Mouse (Mus musculus) embryo, embryonic 10 days (tissue): Measurements from ENCODE around the gene Fgr.
A peak's percentile ranks its signal among the peaks of the same experiment; 100 is the strongest.

ENCODE experiments used
- DNase-seq: peaks from one replicate; pipeline ENCODE4 v3.0.0-alpha.2; 2015; ENCODE audit warnings: low spot score

The Fgr gene

DNA sequence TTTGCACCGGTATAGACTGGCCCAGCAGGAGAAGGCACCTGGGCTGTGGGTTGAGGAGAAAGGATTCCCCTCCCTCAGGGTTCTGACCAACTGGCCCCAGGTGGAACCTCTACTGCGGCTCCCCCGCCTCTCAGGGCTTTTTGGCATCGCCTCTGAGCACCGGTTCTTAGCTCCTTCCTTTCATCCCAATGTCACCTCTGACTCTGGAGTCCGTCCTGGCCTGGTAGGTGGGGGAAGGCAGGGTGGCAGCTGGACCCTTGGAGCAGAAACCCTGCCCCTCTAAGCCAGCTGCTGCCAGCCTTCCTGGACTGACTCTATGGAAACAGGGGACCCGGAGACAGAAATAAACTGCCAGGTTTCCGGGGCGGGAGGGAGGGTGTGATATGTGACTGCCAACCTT is 63.4 kb downstream of the Fgr start:
- no peak for DNase-seq

DNA sequence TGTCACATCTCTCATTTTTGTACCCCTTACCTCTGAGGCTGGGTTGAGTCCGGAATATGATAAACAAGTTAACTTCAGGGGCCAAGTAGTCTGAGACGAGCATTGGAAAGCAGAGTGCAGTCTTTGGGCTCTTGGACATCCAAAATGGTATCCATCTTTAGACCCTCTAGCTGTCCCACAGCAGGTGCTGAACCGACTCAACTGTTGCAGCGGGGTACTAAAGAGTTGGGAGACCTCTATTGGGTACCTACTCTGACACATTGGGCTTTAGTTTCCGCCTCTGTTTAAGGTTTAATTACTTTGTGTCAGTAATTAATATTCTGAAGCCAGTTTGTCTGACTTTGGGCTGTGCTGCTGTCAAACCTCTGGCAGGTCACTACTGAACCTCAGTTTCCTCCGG is 63.9 kb downstream of the Fgr start:
- DNase-seq, result no peak

DNA sequence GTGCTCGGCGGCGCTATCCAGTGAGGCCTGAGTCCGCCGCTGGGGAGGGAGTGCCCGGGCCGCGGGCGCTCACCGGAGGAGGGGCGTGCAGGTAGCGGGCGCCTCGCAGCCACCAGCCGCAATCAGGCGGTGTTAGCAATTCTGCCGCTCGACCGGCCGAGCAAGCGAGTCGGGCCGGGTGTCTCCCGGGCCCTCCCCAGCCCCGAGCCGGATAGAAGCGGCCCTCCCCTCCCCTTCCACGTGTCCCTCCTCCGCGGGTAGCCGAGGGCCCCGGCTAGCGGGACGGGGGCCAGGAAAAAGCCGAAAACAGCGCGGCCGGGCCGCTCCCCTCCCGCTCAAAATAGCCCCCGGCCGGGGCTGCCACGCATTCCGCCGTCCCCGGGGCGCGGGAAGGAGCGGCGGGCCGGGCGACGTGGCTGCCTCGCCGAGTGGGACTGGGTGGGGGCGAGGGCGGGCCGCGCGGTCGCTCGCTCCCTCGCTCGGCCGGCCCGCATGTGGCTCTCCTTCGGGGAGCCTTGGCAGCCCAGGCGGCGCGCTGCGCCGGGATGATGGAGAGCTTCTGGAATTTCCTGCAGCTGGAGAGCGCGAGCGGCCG is 64.7 kb downstream of the Fgr start:
- peak; percentile 59 for DNase-seq

DNA sequence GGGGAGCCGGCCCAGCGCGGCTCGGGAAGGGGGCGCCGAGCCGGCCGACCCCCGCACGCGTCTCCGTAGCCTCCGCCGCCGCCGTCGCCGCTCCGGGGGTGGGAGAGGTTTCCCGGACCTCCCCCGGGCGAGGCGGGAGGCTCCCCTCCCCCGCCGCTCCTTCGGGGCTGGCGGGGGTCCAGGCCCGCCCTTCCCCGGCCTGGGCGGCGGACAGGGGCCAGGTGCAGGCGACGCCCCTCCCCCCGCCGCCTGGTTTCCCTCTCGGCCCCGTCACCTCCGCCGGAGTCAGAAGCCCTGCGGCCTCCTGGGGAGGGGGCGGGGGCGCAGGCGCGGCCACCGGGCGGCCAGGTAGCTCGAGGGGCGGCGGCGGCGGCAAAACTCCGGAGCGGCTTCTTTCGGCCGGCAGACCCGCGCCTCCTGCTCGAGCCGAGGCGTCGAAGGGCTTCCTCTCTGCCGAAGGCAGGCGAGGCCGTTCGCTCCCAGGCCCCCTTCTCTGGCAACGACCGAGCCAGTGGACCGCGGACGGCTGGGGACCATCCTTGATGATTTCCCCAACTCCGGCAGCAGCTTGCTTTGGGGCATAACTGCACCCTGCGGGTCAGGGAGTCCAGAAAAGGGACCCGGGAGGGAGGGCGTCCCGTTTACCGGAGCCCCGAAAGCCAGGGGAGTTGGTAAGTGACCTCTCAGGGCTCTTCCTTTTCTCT is 65.4 kb downstream of the Fgr start:
- DNase-seq, result peak; percentile 53

DNA sequence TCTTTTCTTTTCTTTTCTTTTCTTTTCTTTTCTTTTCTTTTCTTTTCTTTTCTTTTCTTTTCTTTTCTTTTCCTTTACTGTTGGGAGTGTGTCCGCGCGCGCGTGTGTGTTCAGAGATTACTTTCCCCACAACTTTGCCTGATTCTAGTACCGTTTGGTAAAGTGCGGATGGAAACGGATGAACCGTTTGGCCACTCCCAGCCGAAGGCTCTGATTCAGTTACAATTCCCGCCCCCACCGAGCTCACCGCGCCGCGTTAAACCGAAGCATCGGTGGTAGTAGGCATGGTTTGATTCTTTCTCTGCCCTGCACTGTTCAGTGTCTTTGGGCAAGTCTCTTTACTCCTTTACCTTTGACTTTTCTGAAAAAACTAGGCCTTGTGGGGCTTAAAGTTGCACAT is 65.9 kb downstream of the Fgr start:
- peak; percentile 62 for DNase-seq

DNA sequence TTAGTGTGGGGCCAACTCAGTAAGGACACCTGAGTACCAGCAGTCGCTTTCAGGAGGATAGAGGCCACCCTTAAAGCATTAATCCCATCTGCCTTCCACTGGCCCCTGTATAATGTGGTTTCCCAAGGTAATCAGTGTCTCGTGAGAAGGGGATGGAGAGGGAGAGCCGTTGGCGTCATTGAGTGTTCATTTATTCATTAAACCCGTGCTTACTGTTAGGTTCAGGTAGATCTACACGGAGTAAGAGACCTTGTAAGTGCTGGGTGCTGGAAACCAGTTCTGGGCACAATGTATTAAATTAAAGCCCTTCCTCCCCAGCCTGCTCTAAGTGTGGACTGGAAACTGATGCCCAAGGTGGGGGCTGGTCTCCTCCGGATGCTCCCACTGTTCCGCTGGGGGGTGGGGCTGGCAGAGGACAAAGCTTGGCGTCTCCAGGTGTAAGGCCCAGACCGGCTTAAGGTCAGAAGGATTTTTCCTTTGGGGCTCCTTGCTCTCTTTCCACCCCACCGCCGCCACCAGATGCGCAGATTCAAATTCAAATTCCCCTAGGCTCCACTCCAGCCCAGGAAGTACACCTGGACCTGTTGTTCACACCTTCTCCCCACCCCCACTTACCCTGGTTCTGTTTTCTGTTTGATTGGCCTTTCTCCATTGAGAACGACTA is 66.5 kb downstream of the Fgr start:
- DNase-seq, result no peak

DNA sequence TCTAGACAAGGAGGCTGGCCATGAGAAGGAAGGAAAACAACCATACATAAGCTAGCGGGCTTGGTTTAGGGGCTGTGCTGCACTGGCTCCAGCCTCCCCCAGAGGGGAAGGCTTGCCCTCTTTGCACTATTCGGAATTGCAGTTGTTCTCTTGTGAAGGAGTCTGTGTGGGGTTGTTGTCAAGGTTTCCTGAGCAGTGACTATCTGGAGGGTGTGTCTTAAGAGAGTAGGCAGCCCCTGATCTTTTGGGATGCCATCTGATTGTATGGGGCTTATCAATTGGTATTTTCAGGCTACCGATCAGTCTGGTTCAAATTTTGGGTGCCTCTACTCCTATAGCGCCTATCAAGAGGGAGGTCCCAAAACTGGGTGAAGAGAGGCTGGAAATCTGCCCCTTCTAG is 68.3 kb downstream of the Fgr start:
- peak; percentile 37 for DNase-seq

DNA sequence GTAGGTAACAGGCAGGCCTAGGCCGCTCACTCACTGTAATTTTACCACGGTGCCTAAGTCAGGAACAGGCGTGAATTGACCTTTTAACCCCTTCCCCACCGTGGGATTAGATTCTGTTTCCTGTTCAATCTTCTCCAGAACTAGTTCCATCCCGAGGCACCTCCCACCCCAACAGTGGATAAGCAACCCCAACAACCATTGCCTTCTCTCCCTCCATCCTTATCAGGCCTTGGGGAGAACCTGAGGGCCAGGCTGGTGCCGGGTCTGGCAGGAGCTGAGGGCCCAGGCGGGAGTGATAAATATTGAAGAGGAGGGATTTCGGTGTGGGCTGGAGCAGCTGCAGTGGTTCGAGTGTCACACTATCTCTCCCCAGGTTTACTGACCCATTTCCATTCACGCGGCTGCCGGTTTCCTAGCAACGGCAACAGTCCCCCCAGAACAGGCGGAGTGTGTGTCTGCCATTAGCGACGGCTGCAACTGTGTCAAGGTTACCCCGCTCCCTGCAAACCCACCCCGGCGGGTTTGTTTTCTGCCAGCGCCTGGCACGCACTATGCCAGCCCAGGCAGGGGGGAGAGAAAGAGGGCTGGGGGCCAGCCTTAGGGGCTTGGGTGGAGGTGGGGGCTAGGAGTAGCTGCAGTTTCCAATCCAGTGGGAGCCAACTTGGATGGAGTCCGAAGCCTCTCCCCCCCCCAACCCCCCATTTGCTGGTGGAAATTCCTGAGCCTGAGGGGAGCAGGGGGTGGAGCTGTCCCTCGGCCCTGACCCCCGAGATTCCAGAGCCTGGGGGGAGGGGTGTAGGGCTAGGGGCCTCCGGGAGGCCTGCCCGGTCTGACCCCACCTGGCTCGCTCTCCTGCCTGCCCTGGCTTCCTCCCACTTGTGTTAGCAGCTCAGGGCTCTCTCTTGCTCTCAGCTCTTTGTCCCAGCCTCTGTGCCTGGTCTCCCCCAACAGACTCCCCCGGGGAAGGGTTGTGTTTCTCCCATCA is 69.0 kb downstream of the Fgr start:
- DNase-seq, result peak; percentile 92

DNA sequence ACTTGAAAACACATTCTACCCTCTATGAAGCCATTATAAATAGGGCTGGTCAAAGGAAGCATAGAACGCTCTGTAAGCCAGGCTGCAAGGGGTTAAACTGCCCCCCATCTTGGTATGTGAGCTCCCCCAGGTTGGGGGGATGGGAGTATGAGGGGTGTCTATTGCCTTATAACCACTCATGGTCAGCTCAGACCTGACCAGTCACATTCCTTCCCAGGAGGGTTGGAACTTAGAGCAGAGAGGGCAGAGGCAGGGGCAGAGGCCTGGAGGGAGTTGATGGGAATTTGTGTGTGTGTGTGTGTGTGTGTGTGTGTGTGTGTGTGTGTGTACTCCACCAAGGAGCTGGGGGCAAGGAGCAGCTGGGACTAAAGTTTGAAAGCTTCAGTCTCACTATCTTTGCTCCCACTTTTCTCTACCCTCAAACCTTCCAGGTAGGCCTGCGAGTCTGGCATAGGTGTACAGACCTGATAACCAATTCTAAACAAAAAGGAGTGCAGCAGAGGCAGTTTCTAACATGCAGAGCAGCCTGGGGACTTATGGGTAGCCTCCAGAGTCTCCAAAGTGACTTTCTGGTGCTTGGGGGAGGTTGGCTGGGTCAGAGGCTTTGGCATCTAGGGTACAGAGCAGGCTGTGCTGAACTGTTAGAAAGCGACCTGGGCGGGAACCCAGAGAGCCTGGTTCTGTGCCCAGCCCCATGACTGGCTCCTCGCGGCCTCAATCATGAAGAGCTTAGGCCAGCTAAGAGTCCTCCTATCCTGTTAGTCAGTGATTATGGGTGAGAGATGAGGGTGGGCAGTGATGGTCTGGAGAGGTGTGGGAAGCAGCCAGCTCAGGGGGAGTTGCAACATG is 70.1 kb downstream of the Fgr start:
- DNase-seq, result peak; percentile 56

DNA sequence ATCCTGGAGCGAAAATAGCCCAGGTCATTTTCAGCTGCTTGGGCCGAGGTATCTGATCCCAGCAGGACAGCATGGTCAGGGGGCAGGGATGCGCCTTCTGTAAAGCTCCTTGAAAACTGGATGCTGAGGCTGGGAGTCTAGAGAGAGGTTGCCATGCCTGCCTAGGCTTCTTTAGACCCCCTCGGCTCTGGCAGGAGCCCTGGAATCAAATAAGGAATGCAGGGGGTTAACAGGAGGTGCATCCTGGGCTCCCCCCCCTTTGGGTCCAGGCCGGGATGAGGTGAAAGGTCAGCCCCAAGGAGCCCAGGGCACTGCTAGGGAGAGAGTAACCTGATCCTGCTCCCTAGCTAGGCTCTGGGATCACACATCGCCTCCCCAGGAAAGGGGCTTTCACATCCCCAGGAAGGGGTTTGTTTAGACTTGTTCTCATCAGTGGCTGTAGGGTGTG is 70.8 kb downstream of the Fgr start:
- DNase-seq, result peak; percentile 82

DNA sequence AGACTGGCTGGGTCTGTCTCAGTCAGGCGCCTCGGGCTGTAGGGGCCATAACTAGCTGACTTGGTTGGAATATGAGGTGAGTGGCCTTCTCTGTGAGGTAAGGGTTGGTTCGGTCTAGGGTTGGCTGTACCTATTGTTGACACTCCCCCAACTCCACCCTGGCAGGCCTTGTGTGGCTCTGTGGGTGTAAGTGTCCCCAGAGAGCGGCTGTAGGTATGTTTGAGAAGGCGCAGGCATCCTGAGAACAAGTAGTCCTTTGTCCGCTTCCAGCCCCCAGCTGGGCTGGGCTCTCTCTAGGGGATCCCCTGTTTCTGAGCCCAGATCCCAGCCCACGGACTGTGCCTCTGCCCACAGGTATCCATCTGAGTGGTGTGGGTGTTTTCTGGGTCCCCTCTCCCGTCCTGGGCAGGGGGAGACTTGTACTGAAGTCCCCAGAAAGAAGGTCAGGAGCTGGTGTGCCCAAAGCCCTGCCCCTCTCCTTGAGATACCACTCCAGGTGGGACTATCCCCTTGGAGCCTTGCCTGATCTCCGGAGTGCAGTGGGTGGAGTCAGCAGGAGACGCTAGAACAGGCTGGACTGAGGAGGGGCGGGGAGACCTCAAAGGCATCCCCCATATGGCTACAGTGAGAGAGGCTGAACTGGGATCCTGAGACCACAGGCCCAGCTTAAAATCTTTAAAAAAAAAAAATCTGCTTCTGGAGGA is 72.0 kb downstream of the Fgr start:
- DNase-seq, result peak; percentile 47

DNA sequence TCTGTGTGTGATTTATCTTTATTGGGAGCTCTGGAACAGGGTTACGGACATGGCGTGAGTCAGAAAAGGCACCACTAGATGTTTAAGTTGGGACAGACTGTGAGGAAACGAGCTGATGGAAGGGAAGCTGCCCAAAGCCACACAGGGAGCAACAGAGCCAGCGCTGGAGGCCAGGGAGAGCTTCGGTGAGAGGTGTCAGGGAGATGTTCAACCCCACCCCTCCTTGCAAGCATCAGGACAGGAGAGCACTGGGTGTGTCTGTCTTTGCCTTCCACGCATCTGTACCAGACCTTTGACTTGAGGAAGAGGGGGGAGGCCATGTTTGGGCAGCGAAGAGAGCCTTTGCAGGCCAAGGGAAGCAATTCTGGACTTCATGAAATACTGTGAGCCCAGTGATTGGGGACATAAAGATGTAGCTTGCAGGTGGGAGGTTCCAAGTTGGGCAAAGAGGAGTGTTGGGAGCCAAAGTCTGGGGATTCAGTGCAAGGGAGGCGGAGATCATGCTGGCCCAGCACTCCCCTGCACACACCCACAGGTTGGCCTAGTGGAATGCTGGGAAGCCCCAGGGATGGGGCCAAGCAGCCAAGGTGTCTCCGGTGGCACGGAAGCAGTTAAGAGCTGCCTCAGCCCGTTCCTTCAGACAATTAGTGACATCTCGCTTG is 72.9 kb downstream of the Fgr start:
- no peak for DNase-seq

DNA sequence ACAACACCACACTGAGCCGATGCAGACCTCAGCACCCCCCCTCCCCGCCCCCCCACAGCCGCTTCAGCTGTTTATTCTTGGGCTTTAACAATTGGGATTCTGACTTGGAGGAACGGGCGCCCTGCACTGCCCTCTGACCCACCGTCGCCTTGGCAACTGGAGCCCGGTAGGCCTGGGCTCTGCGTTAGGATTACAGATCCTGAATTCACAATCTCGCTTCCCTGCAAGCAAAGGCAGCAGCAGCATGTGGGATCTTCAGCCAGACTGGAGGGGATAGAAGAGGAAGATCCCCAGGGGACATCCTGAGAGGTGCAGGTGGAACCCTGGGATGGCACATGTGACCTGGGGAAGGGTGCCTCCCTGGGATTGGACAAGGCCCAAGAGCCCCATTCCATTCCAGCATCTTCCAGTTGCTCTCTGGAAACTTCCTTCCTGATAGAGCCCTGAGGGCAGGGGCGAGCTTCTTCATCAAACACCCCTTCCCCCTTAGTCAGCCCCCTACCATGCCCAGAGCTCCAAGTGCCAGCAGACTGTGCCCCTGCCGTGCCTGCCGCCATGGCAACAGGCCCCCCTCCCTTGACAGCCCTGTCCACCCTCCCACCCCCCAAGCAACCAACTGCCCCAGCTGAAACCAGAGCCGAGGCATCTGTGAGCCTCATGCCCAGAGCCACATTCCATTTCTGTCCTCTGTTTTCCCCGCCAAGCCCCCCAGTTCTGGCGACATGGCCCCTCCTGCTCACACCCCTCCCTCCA is 73.6 kb downstream of the Fgr start:
- peak; percentile 89 for DNase-seq

DNA sequence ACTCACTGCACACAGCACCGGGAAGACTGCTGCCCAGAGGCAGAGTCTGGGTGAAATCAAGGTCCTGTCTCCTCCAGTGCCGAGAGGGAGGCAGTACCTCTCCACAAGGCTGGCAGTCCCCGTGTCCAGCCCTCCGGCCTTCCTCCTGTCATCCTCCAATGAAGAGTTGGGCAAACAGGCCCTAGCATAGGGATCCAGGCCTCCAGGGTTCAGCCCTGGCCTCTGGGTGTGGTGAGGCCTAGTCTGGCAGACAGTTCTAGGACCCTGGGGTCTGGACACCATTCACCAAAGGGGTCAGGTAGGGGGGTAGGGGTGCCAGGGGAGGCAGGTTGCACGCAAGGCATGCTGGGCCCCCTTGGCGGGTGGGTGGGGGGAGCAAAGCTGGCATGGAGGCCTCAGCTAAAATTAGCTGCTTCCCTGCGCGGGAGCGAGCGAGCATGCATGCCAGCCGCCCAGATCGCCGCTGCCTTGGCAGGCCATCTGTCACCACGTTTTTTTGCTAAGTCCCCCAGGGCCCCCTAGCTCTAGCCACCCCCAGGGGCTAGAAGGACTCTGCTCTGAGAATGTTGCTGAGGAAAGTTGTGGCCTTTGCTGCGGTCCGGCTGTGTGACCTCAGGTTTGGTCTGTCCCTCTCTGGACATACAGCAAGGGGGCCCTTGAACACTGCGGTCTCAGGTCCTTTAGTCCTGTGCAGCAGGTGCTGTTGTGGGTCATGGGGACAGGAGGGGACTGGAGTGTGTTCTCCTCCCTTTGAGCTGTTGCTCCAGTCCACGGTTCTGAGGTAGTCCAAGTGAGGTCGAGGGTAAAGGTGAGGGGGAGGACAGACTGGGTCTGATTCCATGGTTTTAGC is 75.4 kb downstream of the Fgr start:
- no peak for DNase-seq

DNA sequence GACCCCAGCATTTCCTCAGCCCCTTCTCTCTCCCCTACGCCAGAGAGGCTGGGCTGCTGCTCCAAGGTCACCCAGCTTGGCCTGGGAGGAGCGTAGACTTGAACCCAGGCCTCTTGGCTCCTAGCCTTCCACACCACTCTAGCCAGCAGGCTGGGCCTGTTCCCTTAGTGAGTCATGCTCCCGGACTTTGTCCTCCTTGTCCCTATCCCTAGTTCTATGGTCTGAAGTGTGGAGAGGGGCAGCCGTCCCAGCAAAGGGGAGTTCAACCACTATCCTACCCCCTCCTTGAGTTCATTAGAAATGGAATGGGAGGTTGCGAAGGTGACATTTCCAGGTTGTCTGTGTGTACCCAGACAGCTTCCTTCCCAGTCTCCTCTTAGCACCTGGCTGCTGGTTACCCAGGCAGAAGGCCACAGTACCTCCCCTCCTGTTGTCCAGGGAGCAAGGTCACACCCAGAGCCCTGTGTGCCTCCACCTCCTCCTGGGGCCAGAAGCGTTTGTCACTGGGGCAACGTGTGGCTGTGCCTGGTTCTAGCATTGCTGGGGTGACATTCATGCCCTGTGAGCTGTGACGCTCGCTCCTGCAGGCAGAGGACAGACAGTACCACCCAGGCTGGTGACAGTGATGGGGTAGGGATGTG is 76.4 kb downstream of the Fgr start:
- no peak for DNase-seq

DNA sequence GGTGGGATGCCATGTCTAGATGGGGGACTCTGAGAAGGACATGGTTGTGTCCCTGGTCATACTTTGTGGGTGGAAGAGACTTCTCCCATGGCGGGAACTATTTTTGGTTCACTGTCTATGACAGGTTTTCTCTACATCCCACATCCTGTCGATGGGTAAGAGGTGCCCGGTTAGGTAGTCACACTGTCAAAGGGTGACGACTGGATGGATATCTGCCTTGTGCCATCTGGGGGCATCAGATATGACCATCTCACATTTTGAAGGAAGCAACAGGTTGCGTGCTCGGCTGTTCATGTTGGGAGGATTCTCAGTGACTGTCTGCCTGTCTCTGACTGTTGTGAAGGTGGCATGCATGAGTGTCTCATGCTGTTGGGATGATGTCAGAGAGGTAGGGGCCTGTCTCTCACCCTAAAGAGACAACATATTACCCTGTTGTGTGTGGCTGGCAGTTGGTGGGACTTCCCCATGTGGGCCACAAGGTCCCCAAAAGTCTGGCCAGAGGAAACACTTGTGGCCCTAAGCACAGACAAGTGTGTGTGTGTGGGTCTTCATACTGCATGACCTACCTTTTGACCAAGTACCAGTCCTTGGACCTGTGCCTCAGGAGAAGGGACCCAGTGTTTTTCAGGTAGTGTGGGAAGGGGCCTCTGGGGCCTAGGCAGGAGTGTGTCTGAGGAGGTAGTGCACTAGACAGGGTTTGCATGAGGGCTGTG is 77.1 kb downstream of the Fgr start:
- no peak for DNase-seq

DNA sequence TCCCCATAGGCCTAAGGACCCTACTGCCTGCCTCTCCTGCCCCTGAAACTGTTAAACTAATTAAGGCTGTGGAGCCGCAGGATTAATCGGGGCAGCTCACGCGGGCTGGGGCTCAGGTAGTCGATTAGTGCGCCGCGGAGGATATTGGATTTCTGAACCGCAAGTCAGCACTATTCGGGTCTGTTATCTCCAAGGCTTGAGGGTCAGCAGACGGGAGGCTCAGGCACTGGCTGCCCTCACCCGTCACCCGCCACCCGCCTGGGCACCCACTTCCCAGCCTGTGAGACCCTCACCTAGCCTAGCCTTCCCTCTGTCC is 77.6 kb downstream of the Fgr start:
- no peak for DNase-seq
